Mouse (Mus musculus): ENCODE results near the gene Ipo11.

- TF ChIP-seq CTCF (IDR thresholded peaks at IDR 0.05; ENCODE audit: extremely low read depth, insufficient read depth, insufficient read length, insufficient replicate concordance), result no peak
- TF ChIP-seq POLR2A (IDR thresholded peaks at IDR 0.05; ENCODE audit: low read depth, low read length), result no peak
Measured at GRCm38 (mm10) chr13:106858779-106859178, 78.0 kb downstream of the Ipo11 start.

All from spleen, adult 2 months (tissue).